Mouse (Mus musculus) testis, postnatal 14 days (tissue): ENCODE data around the gene Diras2.

Experiments used
- DNase-seq: peaks from one replicate; pipeline ENCODE4 v3.0.0; 2021; ENCODE audit warnings: low spot score

Diras2 gene

GRCm38 (mm10) chr13:52552822-52553477 is 21.9 kb upstream of the Diras2 start:
- DNase-seq = no peak

GRCm38 (mm10) chr13:52551275-52551674 is 20.2 kb upstream of the Diras2 start:
- DNase-seq = no peak

- DNase-seq = no peak
Observed at GRCm38 (mm10) chr13:52550690-52551193, 19.7 kb upstream of the Diras2 start.

- DNase-seq = no peak
Observed at GRCm38 (mm10) chr13:52546288-52546687, 15.2 kb upstream of the Diras2 start.

- no peak for DNase-seq
Observed at GRCm38 (mm10) chr13:52542636-52543035, 11.6 kb upstream of the Diras2 start.

- no peak for DNase-seq
Observed at GRCm38 (mm10) chr13:52542036-52542526, 11.0 kb upstream of the Diras2 start.

- no peak for DNase-seq
Observed at GRCm38 (mm10) chr13:52541385-52542035, 10.4 kb upstream of the Diras2 start.

GRCm38 (mm10) chr13:52539461-52539860 is 8.4 kb upstream of the Diras2 start:
- no peak for DNase-seq

GRCm38 (mm10) chr13:52538588-52539116 is 7.6 kb upstream of the Diras2 start:
- no peak for DNase-seq

- no peak for DNase-seq
Observed at GRCm38 (mm10) chr13:52537754-52538587, 6.9 kb upstream of the Diras2 start.

GRCm38 (mm10) chr13:52535542-52535941 is 4.5 kb upstream of the Diras2 start:
- DNase-seq = peak; percentile 16

GRCm38 (mm10) chr13:52533644-52534043 is 2.6 kb upstream of the Diras2 start:
- no peak for DNase-seq

- DNase-seq = peak; percentile 73
Observed at GRCm38 (mm10) chr13:52530008-52530945, 802 bp downstream of the Diras2 start.

- DNase-seq = no peak
Observed at GRCm38 (mm10) chr13:52529188-52529972, 1.7 kb downstream of the Diras2 start.

GRCm38 (mm10) chr13:52528786-52529185 is 2.3 kb downstream of the Diras2 start:
- no peak for DNase-seq

GRCm38 (mm10) chr13:52528281-52528680 is 2.8 kb downstream of the Diras2 start:
- DNase-seq = no peak

- no peak for DNase-seq
Observed at GRCm38 (mm10) chr13:52526249-52527035, 4.6 kb downstream of the Diras2 start.

GRCm38 (mm10) chr13:52524313-52524712 is 6.8 kb downstream of the Diras2 start:
- no peak for DNase-seq

- DNase-seq = no peak
Observed at GRCm38 (mm10) chr13:52521176-52521575, 9.9 kb downstream of the Diras2 start.
